Mouse (Mus musculus) cerebellum, adult 11 months (tissue): Measurements from ENCODE around the gene Mettl26.
"Not testable (repeated sequence)": the region's sequence is repeated elsewhere in the genome, so short reads cannot be mapped to it uniquely, and the experiment has no call there.

Source experiments
- DNase-seq: peaks from one replicate; pipeline ENCODE4 v3.0.0; 2022

Mettl26 gene

DNA sequence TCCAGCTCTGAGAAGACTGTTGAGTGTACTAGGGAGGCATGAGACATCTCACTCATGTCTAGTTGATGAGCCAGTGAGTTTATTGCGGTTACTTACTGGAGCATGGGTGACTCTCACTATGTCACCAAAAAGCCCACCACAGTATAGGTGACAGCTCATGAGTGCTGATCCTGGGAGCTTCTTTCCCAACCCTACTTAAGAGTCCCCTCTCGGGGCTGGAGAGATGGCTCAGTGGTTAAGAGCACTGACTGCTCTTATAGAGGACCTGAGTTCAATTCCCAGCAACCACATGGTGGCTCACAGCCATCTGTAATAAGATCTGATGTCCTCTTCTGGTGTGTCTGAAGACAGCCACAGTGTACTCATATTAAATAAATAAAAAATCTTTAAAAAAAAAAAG, 4.9 kb upstream of the Mettl26 start:
- DNase-seq: no peak

DNA sequence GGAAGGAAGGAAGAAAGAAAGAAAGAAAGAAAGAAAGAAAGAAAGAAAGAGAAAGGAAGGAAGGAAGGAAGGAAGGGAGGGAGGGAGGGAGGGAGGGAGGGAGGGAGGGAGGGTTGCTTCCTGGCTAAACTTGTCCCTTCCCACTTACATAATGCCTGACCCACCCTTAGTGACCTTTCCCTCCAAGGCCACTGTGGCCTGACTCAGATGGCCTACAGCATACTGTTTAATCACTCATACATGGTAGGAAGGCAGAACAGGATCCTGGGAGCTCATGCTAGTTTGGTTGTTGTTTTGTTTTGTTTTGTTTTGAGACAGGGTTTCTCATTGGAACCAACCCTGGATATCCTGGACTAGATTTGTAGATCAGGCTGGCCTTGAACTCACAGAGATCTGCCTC, 3.3 kb upstream of the Mettl26 start:
- DNase-seq: not testable (repeated sequence)

DNA sequence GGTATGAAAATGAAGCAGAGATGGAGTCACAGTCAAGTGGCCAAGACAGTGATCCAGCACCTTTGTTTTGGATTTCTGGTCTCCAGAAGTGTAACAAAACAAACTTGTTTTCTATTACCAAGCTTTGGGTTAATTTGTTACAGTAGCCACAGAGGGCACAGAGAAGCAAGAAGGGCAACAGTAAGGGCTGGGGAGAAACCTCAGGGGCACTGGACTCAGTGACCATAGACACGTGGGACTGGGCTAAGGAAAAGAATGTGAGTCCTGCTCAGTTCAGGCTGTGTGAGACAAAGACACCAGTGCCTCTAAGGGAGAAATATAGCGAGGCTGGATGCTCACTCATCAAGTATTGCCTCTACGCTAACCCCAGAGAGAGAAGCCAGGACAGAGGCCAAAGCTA, 2.2 kb upstream of the Mettl26 start:
- no peak for DNase-seq

DNA sequence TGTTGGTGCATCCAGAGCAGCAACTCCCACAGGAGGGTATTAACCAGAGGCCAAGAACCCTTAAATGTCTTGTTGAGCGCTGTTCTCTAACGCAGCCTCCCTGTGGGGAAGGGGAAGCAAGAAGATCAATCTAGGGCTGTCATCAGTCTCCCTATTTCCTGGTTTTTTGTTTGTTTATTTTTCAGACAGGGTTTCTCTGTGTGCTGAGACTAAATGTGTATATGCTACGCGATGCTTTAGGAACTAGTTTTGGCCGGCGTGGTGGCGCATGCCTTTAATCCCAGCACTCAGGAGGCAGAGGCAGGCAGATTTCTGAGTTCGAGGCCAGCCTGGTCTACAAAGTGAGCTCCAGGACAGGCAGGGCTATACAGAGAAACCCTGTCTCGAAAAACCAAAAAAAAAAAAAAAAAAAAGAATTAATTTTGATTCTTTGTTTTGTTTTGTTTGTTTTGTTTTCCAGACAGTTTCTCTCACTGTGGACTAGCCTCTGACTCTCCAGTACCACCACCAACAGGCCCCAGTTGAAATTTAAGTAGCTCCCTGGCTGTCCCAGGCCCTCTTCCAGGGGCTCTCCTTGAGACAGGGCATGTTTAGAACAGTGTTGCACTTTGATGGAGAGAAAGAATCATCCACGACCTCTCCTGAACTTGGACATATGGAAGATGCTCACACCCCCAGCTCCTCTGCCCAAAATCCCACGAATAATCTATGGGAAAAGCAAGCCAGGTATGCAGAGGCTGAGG, 1.3 kb upstream of the Mettl26 start:
- DNase-seq: no peak

DNA sequence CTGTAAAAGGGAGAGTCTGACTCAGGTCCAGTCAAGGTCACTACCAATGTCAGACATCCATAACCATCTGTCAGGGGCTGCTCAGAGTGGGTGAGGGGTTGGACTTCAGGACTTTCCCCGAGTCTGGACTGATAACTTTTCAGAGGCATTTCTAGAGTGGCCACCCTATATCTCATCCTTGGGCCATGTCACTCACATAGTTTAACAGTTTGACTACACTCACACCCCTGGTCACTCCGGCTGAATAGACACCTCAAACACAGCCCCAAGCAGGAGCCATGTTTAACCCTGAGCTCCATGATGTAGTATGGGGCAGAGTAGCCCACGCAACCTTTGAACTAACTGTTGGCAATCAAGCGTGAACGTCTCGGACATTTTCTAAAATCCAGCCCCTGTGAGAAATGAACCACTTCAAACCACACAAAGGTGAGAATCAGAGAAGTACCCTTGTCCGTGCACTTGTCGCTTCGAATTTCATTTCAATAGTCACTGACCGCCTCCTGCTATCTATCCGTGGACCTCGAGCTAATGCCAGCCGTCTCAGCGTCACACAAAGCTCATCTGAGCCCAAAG, 640 bp upstream of the Mettl26 start:
- DNase-seq: no peak

DNA sequence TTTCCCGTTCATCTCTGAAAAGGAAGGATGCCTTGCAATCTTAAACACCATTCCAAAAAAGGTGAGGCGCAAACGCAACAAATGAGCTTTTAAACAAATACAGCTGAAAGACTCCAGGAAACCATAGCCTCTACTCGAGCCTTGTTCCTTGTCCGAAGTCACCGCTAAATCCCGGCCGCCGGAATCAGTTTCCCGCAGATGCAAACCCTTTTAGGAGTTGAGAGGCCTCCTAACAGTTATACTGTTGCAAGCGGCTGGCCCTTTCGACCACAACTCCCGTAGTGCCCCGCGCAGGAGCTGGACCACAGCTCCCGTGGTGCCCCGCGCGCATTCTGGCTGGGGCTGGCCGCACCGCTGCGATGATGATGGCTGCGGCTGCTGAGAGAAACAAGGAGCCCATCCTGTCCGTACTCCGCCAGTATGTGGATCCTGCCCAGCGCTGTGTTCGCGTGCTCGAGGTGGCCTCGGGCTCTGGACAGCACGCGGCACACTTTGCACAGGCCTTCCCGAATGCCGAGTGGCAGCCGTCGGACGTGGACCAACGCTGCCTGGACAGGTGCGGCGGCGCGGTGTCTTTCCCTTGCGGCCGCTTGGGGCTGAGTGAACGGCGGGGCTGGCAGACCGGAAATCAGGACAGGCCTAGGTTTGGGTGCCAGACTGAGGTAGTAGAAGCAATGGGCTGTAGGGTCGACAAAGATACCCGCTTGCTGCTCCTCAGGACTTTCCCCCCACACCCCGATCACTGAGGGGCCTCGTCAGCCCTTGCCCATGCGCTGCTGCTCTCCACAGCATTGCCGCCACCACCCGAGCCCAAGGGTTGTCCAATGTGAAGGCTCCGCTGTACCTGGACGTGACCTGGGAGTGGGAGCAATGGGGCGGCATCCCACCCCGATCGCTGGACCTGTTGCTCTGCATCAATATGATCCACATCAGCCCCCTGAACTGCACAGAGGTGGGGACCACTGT, 580 bp downstream of the Mettl26 start:
- DNase-seq: peak; percentile 86

DNA sequence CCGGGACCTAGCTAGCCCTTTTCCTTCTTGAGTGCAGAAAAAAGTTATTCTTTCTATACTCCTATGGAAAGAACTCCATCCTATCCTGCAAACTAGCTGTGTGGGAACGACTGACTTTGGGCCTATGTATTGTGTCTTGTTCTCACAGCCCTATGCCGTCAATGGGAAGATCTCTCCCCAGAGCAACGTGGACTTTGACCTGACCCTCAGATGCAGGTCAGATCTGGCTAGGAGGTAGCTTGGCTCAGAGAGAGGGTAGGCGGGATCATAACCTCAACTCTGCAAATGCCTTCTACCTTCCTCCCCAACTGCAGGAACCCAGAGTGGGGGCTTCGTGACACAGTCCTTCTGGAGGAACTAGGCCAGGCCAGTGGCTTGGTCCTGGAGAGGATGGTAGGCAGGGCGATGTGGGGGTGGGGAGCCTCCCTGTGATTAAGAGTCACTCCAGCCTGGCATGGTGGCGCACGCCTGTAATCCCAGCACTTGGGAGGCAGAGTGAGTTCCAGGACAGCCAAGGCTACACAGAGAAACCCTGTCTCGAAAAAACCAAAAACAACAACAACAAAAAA, 1.6 kb downstream of the Mettl26 start:
- no peak for DNase-seq

DNA sequence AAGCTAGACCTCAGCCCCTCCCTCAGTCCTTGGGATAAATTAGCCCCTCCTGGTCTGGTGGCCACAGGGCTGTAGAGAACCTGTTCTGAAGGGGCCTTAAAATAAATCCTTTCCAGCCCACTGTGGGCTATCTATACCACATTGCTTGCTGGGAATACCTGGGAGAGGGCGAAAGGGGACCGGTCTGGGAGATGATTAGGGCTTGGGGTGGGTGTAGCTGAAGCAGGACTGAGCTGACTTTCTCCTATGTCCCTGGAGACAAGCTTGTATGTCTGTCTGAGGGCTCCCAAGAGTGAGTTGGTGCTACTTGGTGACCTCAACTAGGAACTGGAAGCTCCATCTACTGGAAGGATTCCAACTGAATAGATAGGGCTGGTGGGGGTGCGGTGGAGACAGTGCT, 2.2 kb downstream of the Mettl26 start:
- no peak for DNase-seq

DNA sequence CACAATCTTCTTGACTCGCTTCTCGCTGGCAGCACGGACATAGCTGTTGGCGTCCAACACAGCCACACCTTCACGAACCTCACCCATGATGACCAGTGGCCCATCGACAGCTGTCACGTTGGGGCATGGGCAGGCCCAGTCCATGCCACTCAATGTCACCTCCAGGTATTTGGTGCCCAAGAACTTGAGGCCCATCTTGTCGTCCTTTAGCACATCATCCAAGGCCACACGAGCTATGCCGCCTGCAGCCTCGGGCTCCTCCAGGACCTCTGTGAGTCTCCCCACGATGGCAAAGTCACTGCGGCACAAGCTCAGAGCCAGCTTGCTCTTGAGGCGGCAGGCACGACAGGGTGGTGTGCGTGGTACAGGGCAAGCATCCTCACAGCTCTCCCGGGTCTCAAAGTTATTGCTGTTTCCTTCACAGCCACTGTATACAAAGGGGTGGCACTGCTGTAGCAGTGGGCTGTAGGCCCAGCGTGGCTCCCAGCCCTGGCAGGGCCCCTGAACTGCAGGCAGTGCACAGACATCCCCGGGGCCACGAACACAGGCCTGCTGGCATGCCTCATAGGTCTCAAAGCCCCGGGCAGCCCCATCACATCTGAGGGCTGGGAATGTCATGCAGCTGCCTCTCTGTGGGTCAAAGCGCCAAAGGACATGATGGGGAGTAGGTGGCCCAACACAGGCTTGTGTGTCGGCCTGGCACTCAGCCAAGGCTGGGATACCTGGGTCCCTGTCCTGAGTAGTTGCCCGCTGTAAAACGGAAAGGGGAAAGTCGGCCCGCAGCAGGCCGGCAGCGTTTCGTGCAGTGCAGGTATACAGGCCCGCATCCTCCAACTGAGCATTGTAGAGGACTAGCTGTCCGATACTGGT, 3.1 kb downstream of the Mettl26 start:
- DNase-seq: no peak

DNA sequence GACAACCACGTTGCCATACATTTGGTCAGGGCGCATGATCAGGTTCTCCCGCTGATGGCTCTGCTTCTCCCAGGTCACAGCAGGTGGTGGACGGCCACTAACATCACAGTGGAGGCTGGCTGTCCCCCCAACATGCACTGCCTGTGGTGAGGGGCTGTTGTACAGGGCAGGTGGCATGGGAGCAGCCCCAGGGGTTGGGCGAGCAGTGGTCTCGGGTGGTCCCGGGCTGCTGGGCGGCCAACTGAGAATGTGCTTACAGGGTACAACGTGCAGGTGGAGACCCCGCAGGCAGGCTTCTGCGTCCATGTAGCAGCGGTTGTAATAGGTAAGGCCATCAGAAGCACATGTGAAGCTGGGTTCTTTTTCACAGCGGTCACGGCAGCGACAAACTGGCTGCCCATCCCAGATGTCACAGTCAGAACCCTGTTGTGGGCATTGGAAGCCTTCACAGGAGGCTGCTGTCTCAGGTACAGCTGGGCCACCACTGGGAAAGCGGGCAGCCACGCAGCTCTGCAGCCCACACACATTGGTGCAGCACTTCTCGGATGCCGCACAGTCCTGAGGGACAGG, 3.8 kb downstream of the Mettl26 start:
- DNase-seq: no peak

DNA sequence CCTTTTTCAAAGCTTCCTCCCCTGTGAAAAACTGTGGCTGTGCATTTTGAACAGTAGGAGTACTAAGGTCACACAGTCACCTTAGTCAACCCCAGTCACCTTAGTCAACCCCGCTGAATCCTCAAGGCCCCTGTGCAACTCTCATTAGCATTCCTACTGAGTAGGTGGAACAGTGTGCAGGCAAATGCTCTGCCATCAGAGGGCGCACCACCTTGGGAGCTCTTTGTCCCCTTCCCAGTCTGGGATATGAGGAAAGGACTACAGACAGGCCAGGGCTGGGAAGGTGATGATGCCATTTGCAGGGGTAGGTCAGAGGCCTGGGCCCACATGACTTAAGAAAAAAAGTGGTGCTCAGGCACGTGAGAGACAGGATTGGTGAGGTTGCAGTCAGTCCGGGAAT, 4.4 kb downstream of the Mettl26 start:
- no peak for DNase-seq

DNA sequence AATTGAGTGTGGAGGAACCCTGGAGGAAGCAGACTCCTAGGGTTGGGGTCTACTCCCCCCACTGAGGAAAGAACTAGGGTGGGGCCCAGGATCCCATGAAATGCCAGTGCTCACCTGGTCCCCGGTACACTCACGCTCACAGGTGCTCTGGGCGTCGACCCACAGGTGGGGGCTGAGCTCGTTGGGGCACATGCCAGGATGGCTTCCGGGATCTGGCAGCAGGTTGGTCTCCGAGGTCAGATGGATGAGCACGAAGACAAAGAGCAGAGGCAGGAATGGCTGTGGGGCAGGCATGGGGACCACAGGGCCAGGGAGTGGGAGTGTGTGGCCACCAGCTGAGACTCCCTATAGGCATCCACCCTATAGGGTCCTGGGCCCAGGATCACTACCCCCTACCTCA, 4.9 kb downstream of the Mettl26 start:
- DNase-seq: no peak

DNA sequence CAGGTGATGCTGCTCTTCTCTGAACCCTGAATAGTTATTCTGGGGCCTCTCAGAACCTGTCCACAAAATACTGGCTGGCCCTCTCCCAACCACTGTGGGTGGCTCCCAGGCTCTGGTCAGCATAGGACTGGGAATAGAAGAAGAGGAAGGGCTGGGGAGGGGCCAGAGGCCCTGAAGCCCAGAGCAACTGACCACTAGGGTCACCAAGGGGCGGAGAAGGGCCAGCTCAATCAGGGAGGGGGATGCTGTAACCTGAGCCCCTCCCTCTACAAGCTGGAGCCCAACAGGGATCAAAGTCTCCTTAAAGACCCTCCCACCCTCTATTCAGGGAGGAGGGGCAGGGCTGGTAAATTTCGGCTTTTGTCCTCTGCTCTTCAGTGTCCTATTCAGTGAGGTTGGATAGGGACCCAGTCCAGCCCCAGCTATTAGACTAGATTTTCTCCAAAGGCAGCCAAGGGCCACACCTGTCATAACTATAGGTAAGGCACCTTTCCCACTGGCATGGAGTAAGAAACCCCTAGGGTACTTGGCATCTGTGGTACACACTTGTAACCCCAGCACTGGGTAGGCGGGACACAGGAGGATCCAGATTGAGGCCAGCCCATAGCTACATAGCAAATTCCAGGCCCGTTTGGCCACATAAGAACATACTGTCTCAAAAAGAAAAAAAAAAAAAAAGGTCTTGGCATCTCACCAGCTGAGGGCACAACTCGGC, 5.5 kb downstream of the Mettl26 start, which contains the start of gene Wfikkn1:
Gene Wfikkn1 (minus strand): TSS at position 663 of the 715 bp plus-strand sequence.
- no peak for DNase-seq

DNA sequence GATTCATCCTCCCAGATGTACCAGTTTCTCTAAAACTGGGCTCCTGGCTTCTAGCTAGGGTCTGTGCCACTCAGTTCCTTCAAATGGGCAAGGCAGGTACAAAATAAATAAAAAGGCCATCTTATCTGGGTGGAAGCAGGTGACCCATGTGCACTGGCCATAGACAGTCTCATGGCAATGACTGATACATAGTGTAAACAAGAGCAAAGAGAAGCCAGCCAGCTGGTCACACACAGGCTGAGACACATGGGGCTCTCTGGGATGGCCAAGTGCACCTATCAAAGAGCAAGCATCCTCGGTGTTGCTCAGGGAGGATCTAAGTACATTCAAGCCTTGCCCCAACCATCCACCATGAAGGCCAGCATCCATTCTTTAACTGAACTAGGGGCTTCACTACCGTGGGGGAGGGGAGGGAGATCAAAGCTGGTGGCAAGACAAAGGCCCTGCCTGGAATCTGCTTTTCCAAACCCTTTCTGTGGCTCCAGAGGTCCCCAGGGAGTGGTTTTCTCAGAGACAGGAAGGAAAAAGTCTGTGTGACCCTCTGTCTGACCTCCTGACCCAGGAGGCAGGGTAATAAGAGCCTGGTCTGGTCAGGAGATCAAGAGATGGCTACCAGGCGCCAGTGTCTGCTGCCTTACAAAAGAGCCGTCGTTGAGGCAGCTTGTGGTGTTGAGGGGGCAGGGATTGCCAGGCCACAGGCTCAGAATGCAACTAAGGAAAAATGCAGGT, 6.2 kb downstream of the Mettl26 start:
- DNase-seq: no peak

DNA sequence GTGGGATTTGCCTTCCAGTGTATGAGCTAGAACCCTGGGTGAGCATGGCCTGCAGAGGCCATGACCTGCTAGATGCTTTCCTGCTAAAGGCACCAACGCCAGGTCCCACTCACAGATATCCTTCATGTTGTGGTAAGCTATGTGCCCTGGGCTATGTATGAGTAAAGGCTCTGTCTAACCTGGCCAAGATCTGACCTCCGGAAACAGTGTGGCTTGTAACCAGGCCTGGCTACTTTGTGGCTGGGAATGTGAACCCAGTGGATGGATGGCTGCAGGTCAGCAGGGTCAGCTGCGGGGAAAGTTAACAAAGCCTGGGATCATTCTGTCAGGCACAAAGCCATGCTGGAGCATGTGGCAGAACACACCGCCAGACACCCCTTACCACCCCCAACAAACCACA, 6.8 kb downstream of the Mettl26 start:
- no peak for DNase-seq

DNA sequence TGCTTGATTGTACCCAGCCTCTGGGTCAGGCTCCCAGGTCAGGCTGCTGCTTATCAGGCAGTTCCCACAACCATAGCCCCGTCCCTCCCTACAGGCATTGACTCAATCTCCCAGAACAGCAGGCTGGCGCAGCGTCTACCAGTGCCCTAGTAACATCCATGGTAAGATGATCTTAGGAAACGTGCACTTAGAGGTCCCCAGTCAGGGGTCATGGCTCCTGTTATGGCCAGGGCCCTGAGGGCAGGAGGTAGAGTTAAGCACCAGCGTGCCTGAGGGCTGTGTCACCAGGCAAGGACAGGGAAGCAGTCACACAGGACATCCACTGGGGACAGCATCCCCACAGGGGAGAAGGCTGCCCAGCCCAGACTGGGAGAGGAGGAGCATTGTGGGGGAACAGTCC, 7.4 kb downstream of the Mettl26 start:
- no peak for DNase-seq

DNA sequence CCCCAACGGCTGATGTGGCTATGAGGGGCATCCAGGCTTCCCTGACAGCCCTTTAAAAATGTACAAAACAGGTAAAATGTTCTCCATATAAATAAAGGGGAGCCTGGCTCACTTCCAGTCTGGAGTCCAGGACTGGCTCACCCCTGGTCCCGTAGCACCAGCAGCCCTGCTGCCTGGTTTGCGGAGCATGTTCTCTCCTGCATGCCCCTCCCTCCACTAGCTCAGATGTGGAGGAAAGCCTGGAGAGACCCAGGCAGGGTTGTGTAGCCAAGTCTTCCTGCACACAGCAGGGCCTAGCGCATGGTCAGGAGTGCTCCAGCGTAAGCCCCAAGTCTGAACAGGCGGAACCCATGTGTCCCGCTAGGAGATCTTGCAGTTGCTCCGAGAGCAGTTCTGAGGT, 8.4 kb downstream of the Mettl26 start:
- no peak for DNase-seq

DNA sequence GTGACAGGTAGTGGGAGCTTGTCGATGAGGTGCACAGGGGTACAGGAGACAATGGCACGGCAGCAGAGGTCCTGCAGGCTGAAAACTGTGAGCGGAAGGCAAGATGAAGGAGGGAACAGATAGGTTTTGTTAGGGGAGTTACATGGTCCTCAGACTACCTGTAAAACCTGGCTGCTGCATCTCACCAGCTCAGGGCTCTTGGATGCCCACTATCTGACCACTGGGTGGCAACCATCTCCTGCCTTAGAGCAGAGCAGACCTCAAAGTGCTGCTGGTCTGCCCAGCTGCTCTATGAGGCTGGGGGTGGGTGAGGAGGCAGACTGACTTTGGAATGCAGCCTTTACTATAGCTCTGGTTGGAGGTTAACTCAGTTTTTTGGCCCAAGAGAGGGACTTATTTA, 8.9 kb downstream of the Mettl26 start:
- no peak for DNase-seq

DNA sequence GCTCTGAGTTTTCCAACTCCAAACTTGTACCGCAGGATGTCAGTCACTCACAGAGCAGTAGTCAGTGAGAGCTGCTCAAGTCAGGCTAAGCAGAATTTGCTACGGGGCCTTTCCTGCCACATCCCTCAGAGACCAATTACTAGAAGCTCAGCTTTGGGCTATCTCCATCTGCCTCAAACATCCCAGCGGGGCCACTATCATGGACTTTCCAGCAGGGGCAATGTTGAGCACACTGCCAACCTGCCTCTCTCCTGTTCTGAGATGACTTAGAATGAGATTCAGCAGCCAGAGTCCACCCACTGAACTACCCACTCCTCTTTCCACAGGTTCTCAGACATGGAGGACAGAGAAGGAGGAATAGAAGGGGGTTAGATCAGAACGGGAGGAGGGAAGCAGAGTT, 10.8 kb downstream of the Mettl26 start:
- DNase-seq: no peak

DNA sequence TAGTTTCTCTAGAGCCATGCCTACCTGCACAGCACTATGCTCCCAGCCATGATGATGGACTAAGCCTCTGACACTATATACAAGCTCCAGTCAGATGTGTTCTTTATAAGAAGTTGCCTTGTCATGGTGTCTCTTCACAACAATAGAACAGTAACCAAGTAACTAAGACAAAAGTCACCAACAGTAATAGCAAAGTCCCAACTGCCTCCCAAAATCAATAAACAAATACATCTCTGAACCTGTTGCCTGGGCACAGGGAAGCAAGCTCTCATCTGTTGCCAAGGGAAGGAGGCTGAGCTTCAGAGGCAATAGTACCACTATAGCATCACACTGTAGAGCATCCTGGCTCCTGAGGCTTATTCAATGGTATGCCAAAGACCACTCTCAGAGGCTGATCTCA, 11.9 kb downstream of the Mettl26 start:
- no peak for DNase-seq

DNA sequence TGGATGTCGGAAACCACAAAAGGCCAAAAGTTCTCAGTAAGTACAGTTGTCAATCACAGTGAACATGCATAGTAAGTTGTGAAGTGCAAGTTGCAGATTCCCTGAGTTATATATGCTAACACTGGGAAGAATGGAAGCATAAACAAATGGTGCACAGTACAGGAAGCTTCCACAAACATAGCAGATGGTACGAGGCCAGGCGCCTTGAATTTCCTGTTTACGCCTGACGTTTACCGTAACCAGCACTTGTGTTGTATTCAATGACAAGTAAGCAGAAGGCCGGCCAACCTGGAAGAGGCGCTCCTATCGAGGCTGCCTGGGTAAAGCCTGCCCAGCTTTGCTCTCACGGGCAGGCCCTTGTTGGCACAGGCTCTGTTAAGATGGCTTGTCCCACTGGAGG, 12.6 kb downstream of the Mettl26 start:
- DNase-seq: no peak
